Mouse (Mus musculus) heart, embryonic 14.5 days (tissue): ENCODE results near the gene Renbp. TPM values are rescaled to one million over a fixed set of nuclear protein-coding genes. Genes with fewer than 3 reads are reported as not detected.

Experiments
- ATAC-seq: fragments of 200-750 bp; cut with Nextera tagmentation; 2 replicates; pipeline ENCODE4 v1.8.0; 2017; ENCODE audit warnings: low read depth, moderate TSS enrichment; ENCODE audit not compliant: insufficient number of reproducible peaks, insufficient read depth, low FRiP score
- H3K27ac ChIP-seq, 2 experiments: fragments of 200-500 bp in 1 of 2; fragments of 300-500 bp in 1 of 2; sonication (generic) in 1 of 2; replicated peaks in 1 of 2; 2 replicates each; pipeline ENCODE4 v1.5.1; 2012 to 2014; ENCODE audit warnings: low read depth in 2 of 2, low read length in 2 of 2, control low read depth in 1 of 2, mild to moderate bottlenecking in 1 of 2, mixed read lengths in 1 of 2; ENCODE audit not compliant: control insufficient read depth in 1 of 2, insufficient read depth in 1 of 2
- H3K27me3 ChIP-seq: fragments of 300-500 bp; sonication (generic); 2 replicates; pipeline ENCODE4 v1.6.1; 2014; ENCODE audit warnings: mild to moderate bottlenecking, low read length, control low read depth; ENCODE audit not compliant: control insufficient read depth, insufficient read depth
- H3K36me3 ChIP-seq: fragments of 300-500 bp; sonication (generic); 2 replicates; pipeline ENCODE4 v1.6.1; 2014; ENCODE audit warnings: mild to moderate bottlenecking, control low read depth, low read length, mixed read lengths; ENCODE audit not compliant: control insufficient read depth, insufficient read depth
- H3K4me1 ChIP-seq, 2 experiments: fragments of 200-500 bp in 1 of 2; fragments of 300-500 bp in 1 of 2; sonication (generic) in 1 of 2; 2 replicates each; pipeline ENCODE4 v1.6.1; 2012 to 2014; ENCODE audit warnings: low read length in 2 of 2, control low read depth in 1 of 2, mixed read lengths in 1 of 2; ENCODE audit not compliant: control insufficient read depth in 2 of 2, insufficient read depth in 2 of 2
- H3K4me2 ChIP-seq: fragments of 300-500 bp; sonication (generic); 2 replicates; pipeline ENCODE4 v1.6.1; 2014; ENCODE audit warnings: mild to moderate bottlenecking, low read length
- H3K4me3 ChIP-seq, 2 experiments: fragments of 200-500 bp in 1 of 2; fragments of 300-500 bp in 1 of 2; sonication (generic) in 1 of 2; 2 replicates each; pipeline ENCODE4 v1.5.1; 2012 to 2014; ENCODE audit warnings: low read length in 2 of 2, mild to moderate bottlenecking in 2 of 2, control low read depth in 1 of 2, low read depth in 1 of 2, moderate library complexity in 1 of 2; ENCODE audit not compliant: control insufficient read depth in 1 of 2, insufficient read depth in 1 of 2
- H3K9ac ChIP-seq: fragments of 300-500 bp; sonication (generic); 2 replicates; pipeline ENCODE4 v1.6.1; 2014; ENCODE audit warnings: mild to moderate bottlenecking, low read length
- H3K9me3 ChIP-seq: fragments of 300-500 bp; sonication (generic); 2 replicates; pipeline ENCODE4 v1.6.1; 2016; ENCODE audit warnings: low read length, control low read depth; ENCODE audit not compliant: control insufficient read depth
- WGBS: fragments of 180-500 bp; shearing (Covaris S2); extraction: QIAGEN DNeasy Blood & Tissue Kit; methylation state at CpG from one replicate; pipeline ENCODE4 v1.1.7; 2014; 5-methylcytosine and 5-hydroxymethylcytosine counted together
- polyA plus RNA-seq: library from polyadenylated mRNA; unstranded; fragments of >200 nt; fragmentation: Nextera tagmentation; extraction: Ambion mirVana; gene quantifications from 2 replicates; pipeline ENCODE4 v1.2.1, GENCODE M21; 2014

Gene Renbp
- polyA plus RNA-seq, 1 experiment from 2014 or later, result 63.7 TPM

- no peak overlapping the region for H3K9ac ChIP-seq
- no peaks in the 10 kb centered on the region for H3K9me3 ChIP-seq
- no peak overlapping the region for H3K4me2 ChIP-seq
- no peak overlapping the region for H3K27ac ChIP-seq
- H3K4me1 ChIP-seq, result no peaks in the 10 kb centered on the region
- 28% methylated on average over 4 of the region's 4 CpGs for WGBS
- H3K27me3 ChIP-seq, result no peaks in the 10 kb centered on the region
- no peak for ATAC-seq
- peaks cover 99% of the 10 kb centered on the region for H3K36me3 ChIP-seq
- H3K4me3 ChIP-seq, result no peak overlapping the region
These were observed 18.0 kb upstream of the Renbp start for GRCm38 (mm10) chrX:73948647-73949046.

DNA sequence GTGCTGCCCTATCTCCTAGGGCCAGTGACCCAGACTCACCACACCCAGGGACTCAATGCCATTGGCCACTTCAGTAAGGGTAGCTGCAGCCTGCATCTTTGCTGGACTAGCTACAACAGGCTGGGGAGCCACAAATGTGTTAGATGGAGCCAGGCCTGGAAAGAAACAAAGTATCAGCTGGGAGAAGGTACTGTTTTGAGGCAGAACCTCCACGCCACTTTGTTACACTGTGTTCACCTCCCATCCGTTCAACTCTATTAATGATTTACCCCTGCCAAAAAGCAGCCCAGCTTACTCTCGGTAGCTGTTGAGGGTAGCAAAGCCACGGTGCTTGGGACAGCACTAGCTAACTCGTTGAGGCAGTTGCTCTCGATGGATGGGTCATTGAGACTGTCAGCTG is 16.2 kb upstream of the Renbp start:
- 76% methylated on average over 6 of the region's 6 CpGs for WGBS
- ATAC-seq, result no peak

GRCm38 (mm10) chrX:73942294-73942693 is 11.6 kb upstream of the Renbp start:
- H3K9ac ChIP-seq, result no peak overlapping the region
- peaks cover 57% of the 10 kb centered on the region for H3K36me3 ChIP-seq
- 76% methylated on average over 2 of the region's 2 CpGs for whole genome bisulfite sequencing
- H3K27me3 ChIP-seq, result no peaks in the 10 kb centered on the region
- H3K4me3 ChIP-seq, result no peak overlapping the region
- peaks cover 0 to 3% of the 10 kb centered on the region in 2 experiments; a peak in 1 of 4 replicates for H3K4me1 ChIP-seq
- no peaks in the 10 kb centered on the region for H3K9me3 ChIP-seq
- H3K27ac ChIP-seq, result no peak overlapping the region; a peak in 1 of 4 replicates
- H3K4me2 ChIP-seq, result no peak overlapping the region
- no peak for ATAC-seq

More for the DNA sequence above, 16.2 kb upstream of the Renbp start:
- no peak overlapping the region for H3K9ac ChIP-seq
- no peak overlapping the region for H3K4me2 ChIP-seq
- H3K4me3 ChIP-seq, result no peak overlapping the region
- H3K4me1 ChIP-seq, result no peaks in the 10 kb centered on the region
- no peaks in the 10 kb centered on the region for H3K27me3 ChIP-seq
- H3K27ac ChIP-seq, result no peak overlapping the region
- no peaks in the 10 kb centered on the region for H3K9me3 ChIP-seq
- H3K36me3 ChIP-seq, result peaks cover 99% of the 10 kb centered on the region

DNA sequence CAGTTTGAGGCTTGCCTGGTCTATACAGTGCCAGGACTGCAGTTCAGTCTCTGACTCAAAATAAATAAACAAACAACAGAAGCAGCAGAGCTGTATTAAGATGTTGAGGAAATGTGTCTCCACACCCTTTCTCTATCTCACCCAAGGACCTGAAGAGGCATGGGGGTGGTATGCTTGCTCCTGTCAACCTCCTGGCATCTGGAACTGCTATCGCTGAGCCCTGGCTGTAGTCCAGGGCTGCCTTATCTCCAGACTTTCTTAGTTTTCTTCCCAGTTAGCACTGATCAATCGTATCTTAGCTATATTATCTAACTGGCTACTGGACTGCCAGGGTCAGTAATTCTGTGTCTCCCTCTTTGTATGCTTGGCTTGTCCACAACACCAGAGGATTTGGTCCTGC is 11.2 kb upstream of the Renbp start:
- Histone ChIP-seq H3K4me1 (peaks cover 0 to 3% of the 10 kb centered on the region in 2 experiments; a peak in 1 of 4 replicates), H3K9ac (no peak overlapping the region), H3K36me3 (peaks cover 53% of the 10 kb centered on the region), H3K27me3 (no peaks in the 10 kb centered on the region), H3K4me3 (no peak overlapping the region), H3K4me2 (no peak overlapping the region), H3K27ac (peak overlapping the region; percentile 32 to 57; a peak in 2 of 4 replicates), H3K9me3 (no peaks in the 10 kb centered on the region)
- ATAC-seq, result no peak
- WGBS, result 37% methylated on average over 2 of the region's 2 CpGs

DNA sequence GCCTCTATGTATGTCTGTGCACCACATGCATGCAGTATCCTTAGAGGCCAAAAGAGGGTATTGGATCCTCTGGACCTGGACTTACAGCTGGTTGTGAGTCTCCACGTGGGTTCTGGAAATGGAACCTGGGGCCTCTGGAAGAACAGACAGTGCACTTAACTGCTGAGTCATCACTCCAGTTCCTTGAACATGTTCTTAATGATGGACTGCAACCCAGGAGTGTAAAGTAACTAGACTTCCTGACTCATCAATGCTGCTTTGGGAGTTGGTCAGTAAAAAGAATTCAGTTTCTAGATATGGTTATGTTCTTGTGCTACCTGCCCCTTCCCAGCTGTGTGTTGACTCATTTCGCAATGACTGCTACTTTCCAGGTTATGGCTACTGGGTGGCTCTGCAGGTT is 1.2 kb upstream of the Renbp start:
- WGBS, result 73% methylated on average over 2 of the region's 2 CpGs
- no peaks in the 10 kb centered on the region for H3K9me3 ChIP-seq
- no peaks in the 10 kb centered on the region for H3K36me3 ChIP-seq
- H3K4me3 ChIP-seq, result no peak overlapping the region
- H3K27ac ChIP-seq, result no peak overlapping the region
- no peak for ATAC-seq
- no peak overlapping the region for H3K9ac ChIP-seq
- no peak overlapping the region for H3K4me2 ChIP-seq
- H3K4me1 ChIP-seq, result 0 out of 4 replicates have a peak, but pooled peaks cover 0 to 2% of the 10 kb centered on the region in 2 experiments
- no peaks in the 10 kb centered on the region for H3K27me3 ChIP-seq

- WGBS, result 81% methylated on average over 8 of the region's 8 CpGs
- no peaks in the 10 kb centered on the region for H3K27me3 ChIP-seq
- peaks cover 40% of the 10 kb centered on the region for H3K36me3 ChIP-seq
- no peaks in the 10 kb centered on the region for H3K9me3 ChIP-seq
- peak overlapping the region; percentile 51 to 60 for H3K4me3 ChIP-seq
- peak overlapping the region; percentile 66 to 83; a peak in 3 of 4 replicates for H3K27ac ChIP-seq
- no peak for ATAC-seq
- peak overlapping the region; percentile 74 for H3K4me2 ChIP-seq
- 0 out of 4 replicates have a peak, but pooled peaks cover 0 to 4% of the 10 kb centered on the region in 2 experiments for H3K4me1 ChIP-seq
- peak overlapping the region; percentile 67; the same call in 1 of the 2 replicates for H3K9ac ChIP-seq
These were observed 8.1 kb downstream of the Renbp start for GRCm38 (mm10) chrX:73922550-73922882.

DNA sequence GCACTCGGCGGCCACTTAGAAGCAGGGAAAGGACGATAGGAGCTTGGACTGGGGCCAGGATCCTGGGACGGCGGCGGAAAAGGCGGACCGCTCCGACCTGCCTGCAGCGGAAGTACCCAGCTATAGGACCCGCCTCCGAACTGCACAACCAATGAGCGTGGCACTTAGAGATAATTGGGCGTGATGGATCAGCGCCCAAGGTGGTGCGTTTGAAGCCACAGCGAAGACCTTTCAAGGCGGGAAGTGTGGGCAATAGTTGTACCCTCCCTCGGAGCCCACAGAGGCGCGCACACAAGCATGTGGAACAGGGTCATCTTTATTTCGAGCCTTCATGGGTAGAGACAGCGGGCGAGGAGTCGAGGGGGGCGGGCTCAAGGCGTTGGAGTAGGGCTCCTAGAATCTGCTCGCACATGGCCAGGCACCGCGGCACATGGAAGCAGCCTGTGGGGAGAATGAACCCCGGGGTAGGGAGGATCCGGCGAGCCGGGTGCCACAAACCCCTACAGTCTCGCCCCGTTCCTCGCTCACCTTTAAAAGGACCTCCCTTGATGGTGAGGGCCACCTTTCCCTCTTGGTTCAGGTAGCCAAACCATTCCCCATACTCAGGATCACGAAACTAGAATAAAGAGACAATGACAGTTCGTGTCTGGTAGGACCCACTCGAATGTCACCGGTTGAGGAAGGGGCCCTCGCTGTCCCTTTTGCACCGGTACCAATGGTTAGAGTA is 8.7 kb downstream of the Renbp start, which contains the start of the genes Arhgap4 and Naa10:
TSS of gene Arhgap4 (minus strand) at position 48 of the 727 bp plus-strand sequence.
TSS of gene Naa10 (minus strand) at position 122 of the 727 bp plus-strand sequence.
- H3K4me3 ChIP-seq, result peak within 1 kb of the TSS; percentile 51 to 65
- peaks cover 46% of the 10 kb centered on the region for H3K36me3 ChIP-seq
- H3K4me1 ChIP-seq, result 0 out of 4 replicates have a peak, but pooled peaks cover 0 to 4% of the 10 kb centered on the region in 2 experiments
- ATAC-seq, result peak; percentile 94
- WGBS, result 16% methylated on average over 43 of the region's 43 CpGs
- H3K27me3 ChIP-seq, result no peaks in the 10 kb centered on the region
- H3K4me2 ChIP-seq, result peak within 1 kb of the TSS; percentile 74
- H3K9ac ChIP-seq, result peak within 1 kb of the TSS; percentile 80
- H3K27ac ChIP-seq, result peak within 1 kb of the TSS; percentile 79 to 83
- no peaks in the 10 kb centered on the region for H3K9me3 ChIP-seq
